Mouse (Mus musculus) limb, embryonic 10.5 days (tissue): ENCODE data around the gene Bend3. TPM values are rescaled to one million over a fixed set of nuclear protein-coding genes. Genes with fewer than 3 reads are reported as not detected.

Experiments used
- DNase-seq: peaks from one replicate; pipeline ENCODE4 v3.0.0-alpha.2; 2017; ENCODE audit warnings: low spot score
- H3K27ac ChIP-seq: fragments of 300-500 bp; sonication (generic); 2 replicates; pipeline ENCODE4 v1.5.1; 2016; ENCODE audit warnings: mild to moderate bottlenecking
- H3K27me3 ChIP-seq: fragments of 300-500 bp; sonication (generic); 2 replicates; pipeline ENCODE4 v1.6.1; 2016; ENCODE audit warnings: low read depth, mild to moderate bottlenecking; ENCODE audit not compliant: poor library complexity, severe bottlenecking
- H3K36me3 ChIP-seq: fragments of 300-500 bp; sonication (generic); 2 replicates; pipeline ENCODE4 v1.6.1; 2016; ENCODE audit warnings: mild to moderate bottlenecking, moderate library complexity
- H3K4me1 ChIP-seq: fragments of 300-500 bp; sonication (generic); 2 replicates; pipeline ENCODE4 v1.6.1; 2016
- H3K4me3 ChIP-seq: fragments of 300-500 bp; sonication (generic); 2 replicates; pipeline ENCODE4 v1.5.1; 2016; ENCODE audit warnings: mild to moderate bottlenecking, moderate library complexity
- H3K9me3 ChIP-seq: fragments of 300-500 bp; sonication (generic); replicated peaks from 2 replicates; pipeline ENCODE4 v1.6.1; 2016; ENCODE audit warnings: mild to moderate bottlenecking
- WGBS: fragments of 180-500 bp; shearing (Covaris S2); methylation state at CpG from one replicate; pipeline ENCODE4 v1.1.7; 2016; 5-methylcytosine and 5-hydroxymethylcytosine counted together
- polyA plus RNA-seq: library from polyadenylated mRNA; unstranded; fragments of >200 nt; fragmentation: Nextera tagmentation; extraction: Ambion mirVana; gene quantifications from 2 replicates; pipeline ENCODE4 v1.2.1, GENCODE M21; 2016

Bend3 gene
- polyA plus RNA-seq, 1 experiment from 2014 or later: 10.6 TPM

DNA sequence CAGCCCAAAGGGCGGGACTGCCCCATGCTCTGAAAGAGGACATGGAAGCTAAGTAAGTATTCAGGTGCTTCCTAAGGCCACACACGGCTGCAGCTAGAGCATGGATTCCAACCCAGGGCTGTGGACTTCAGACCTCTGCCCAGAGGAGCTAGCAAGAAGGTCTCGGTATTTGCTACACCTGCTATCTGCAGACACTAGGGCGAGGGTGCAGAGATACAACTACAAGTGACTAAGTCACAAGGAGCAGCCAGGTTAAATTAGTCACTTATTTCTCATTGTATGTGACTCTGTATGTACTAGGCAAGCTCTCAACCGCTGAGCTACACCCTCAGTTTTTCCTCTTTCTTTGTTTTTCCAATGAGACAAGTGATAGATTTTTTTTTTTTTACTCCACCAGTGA, 15.8 kb upstream of the Bend3 start:
- Histone ChIP-seq H3K4me3 (no peak overlapping the region), H3K9me3 (no peaks in the 10 kb centered on the region), H3K36me3 (no peaks in the 10 kb centered on the region), H3K27me3 (no peaks in the 10 kb centered on the region), H3K27ac (no peak overlapping the region), H3K4me1 (peaks cover 4% of the 10 kb centered on the region; the same call in 1 of the 2 replicates)
- WGBS: 91% methylated on average over 5 of the region's 5 CpGs
- no peak for DNase-seq

GRCm38 (mm10) chr10:43463227-43463626, 15.4 kb upstream of the Bend3 start:
- no peak overlapping the region for H3K4me3 ChIP-seq
- H3K36me3 ChIP-seq: no peaks in the 10 kb centered on the region
- peaks cover 5% of the 10 kb centered on the region; the same call in 1 of the 2 replicates for H3K4me1 ChIP-seq
- DNase-seq: no peak
- no peak overlapping the region for H3K27ac ChIP-seq
- 62% methylated on average over 3 of the region's 3 CpGs for WGBS
- no peaks in the 10 kb centered on the region for H3K27me3 ChIP-seq
- no peaks in the 10 kb centered on the region for H3K9me3 ChIP-seq

GRCm38 (mm10) chr10:43466223-43466622, 12.4 kb upstream of the Bend3 start:
- Histone ChIP-seq H3K9me3 (no peaks in the 10 kb centered on the region), H3K36me3 (no peaks in the 10 kb centered on the region), H3K4me1 (peaks cover 5% of the 10 kb centered on the region; the same call in 1 of the 2 replicates), H3K27ac (no peak overlapping the region), H3K27me3 (no peaks in the 10 kb centered on the region), H3K4me3 (no peak overlapping the region)
- DNase-seq: no peak
- WGBS: 94% methylated on average over 2 of the region's 2 CpGs

DNA sequence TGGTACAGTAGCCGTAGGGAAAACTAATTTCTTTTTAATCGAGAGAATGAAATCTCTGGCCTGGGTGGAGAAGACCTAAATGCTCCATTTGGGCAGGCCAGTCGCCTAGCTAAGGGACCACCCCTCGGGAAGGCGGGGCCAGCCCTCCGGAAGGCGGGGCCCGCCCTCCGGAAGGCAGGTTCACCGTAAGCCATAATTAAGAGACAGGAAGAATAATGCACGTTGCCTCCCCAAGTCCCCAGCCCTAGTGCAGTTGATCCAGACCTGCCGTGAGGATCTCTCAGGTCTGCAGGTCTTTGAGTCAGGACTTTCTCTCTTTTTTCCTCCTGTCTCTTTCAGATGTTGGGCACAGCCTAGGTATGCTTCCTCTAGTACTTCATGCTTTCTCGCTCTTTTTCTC, 11.0 kb upstream of the Bend3 start:
- H3K9me3 ChIP-seq: no peaks in the 10 kb centered on the region
- 36% methylated on average over 13 of the region's 13 CpGs for WGBS
- H3K27me3 ChIP-seq: no peaks in the 10 kb centered on the region
- no peak overlapping the region for H3K27ac ChIP-seq
- H3K36me3 ChIP-seq: no peaks in the 10 kb centered on the region
- peaks cover 5% of the 10 kb centered on the region; the same call in 1 of the 2 replicates for H3K4me1 ChIP-seq
- DNase-seq: no peak
- 0 out of 2 replicates have a peak overlapping the region, but pooled peaks have one; percentile 22 for H3K4me3 ChIP-seq

DNA sequence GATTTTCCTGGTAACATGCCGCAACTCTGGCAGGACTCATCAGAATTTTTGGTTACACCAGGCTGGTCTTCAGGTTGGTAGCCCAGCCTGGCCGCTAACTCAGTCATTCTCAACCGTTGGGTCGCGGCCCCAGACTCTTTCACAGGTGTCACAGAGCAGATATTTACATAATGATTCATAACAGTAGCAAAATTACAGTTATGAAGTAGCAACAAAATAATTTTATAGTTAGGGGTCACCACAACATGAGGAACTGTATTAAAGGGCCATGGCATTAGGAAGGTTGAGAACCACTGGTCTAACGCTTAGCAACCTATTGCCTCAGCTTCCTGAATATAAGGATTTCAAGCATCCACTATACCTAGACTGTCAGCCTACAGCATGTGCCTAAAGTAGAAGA, 10.3 kb upstream of the Bend3 start:
- 96% methylated on average over 6 of the region's 6 CpGs for WGBS
- Histone ChIP-seq H3K27ac (no peak overlapping the region), H3K4me3 (no peak overlapping the region), H3K36me3 (no peaks in the 10 kb centered on the region), H3K9me3 (no peaks in the 10 kb centered on the region), H3K27me3 (no peaks in the 10 kb centered on the region), H3K4me1 (peaks cover 5% of the 10 kb centered on the region; the same call in 1 of the 2 replicates)
- DNase-seq: no peak

- no peaks in the 10 kb centered on the region for H3K36me3 ChIP-seq
- no peak overlapping the region for H3K4me3 ChIP-seq
- no peak for DNase-seq
- H3K27me3 ChIP-seq: no peaks in the 10 kb centered on the region
- 63% methylated on average over 4 of the region's 4 CpGs for WGBS
- no peak overlapping the region for H3K27ac ChIP-seq
- peaks cover 15% of the 10 kb centered on the region for H3K4me1 ChIP-seq
- H3K9me3 ChIP-seq: no peaks in the 10 kb centered on the region
These were observed 3.3 kb upstream of the Bend3 start for GRCm38 (mm10) chr10:43475376-43475775.

- Histone ChIP-seq H3K9me3 (no peaks in the 10 kb centered on the region), H3K27me3 (no peaks in the 10 kb centered on the region), H3K27ac (peak overlapping the region; percentile 100), H3K4me3 (peak overlapping the region; percentile 88), H3K4me1 (peaks cover 35% of the 10 kb centered on the region), H3K36me3 (no peaks in the 10 kb centered on the region)
- 12% methylated on average over 9 of the region's 9 CpGs for WGBS
- DNase-seq: no peak
These were observed 1.2 kb upstream of the Bend3 start for GRCm38 (mm10) chr10:43477459-43477858.

DNA sequence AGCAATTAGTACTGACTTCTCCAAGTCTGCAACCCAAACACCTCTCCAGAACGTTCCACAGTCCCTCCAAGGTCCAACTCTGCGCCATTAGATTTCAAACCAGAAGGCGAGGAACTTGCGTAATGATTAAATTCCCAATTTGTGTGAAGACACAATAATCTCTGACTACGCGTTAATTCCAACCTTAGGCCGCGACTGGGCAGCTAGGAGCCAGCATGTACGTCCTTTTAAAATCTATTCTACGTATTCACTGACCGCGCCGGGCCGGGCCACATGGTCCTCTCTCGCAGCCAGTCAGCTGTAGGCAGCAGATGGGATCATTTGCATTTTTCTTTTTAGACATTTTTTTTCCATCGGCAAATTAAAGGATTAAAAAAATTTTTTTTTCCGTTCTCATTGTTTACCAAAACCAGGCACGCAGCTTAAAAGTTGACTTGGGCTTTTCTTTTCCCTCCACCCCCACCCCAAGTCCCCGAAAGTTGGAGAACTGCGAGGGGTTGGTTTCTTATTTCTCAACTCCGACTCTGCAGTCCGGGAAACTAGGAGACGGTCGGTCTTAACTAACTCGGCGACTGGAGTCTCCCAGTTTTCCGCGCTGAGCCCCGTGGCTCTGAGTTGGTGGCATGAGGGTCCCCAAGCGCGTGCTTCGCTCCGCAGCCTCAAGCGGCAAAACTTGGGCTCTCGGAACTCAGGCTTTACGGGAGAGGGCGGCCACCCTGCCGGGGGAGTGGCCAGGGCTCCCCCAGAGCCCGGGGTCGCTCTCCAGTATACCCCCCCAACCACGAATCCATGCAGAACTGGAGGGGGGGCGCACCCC, 558 bp upstream of the Bend3 start:
- WGBS: under 1% methylated on average over 42 of the region's 42 CpGs
- Histone ChIP-seq H3K4me3 (peak overlapping the region; percentile 88), H3K4me1 (peaks cover 41% of the 10 kb centered on the region), H3K27ac (peak overlapping the region; percentile 100), H3K27me3 (no peaks in the 10 kb centered on the region), H3K36me3 (no peaks in the 10 kb centered on the region), H3K9me3 (no peaks in the 10 kb centered on the region)
- peak; percentile 83 for DNase-seq

DNA sequence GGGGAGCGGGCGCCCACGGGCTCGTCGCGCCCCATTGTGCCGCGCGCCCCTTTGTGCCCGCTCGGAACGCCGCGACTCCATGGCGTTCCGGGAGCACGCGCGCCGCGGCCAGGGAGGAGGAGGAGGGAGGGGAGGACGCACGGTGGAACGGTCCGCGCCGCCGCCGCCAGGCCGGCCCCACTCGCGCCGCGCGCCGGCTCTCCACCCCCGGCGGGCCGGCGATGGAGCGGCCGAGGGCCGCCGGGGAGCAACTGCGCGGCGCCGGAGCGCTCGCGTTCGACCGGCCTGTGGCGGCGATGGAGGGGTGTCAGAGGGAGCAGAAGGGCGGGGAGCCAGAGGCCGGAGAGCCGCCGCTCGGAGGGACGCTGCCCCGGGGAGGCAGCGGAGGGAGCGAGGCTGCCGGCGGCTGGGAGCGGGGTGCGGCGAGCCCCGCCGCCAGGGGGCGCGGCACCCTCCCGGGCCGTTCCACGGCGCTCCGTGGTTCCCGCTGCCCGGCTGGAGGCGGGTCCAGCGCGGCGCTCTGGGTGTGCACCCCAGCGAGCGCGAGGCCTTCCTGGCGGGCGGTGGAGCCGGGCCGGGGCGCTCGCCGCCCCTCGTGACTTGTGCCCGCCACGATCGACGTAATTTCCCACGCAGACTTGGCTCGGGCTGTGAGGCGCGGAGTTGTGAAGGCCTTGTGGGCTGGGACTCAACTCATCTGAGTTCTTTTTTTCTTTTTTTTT, 966 bp downstream of the Bend3 start:
- Histone ChIP-seq H3K27me3 (no peaks in the 10 kb centered on the region), H3K9me3 (no peaks in the 10 kb centered on the region), H3K4me1 (peaks cover 48% of the 10 kb centered on the region), H3K27ac (peak overlapping the region; percentile 100), H3K36me3 (no peaks in the 10 kb centered on the region), H3K4me3 (peak overlapping the region; percentile 88)
- under 1% methylated on average over 93 of the region's 103 CpGs for WGBS
- DNase-seq: peak; percentile 88

- 5% methylated on average over 13 of the region's 13 CpGs for WGBS
- Histone ChIP-seq H3K4me3 (peak overlapping the region; percentile 88), H3K36me3 (peaks cover 3% of the 10 kb centered on the region; the same call in 1 of the 2 replicates), H3K4me1 (peaks cover 48% of the 10 kb centered on the region), H3K27me3 (no peaks in the 10 kb centered on the region), H3K9me3 (no peaks in the 10 kb centered on the region), H3K27ac (peak overlapping the region; percentile 100)
- DNase-seq: no peak
These were observed 1.7 kb downstream of the Bend3 start for GRCm38 (mm10) chr10:43480227-43480849.

DNA sequence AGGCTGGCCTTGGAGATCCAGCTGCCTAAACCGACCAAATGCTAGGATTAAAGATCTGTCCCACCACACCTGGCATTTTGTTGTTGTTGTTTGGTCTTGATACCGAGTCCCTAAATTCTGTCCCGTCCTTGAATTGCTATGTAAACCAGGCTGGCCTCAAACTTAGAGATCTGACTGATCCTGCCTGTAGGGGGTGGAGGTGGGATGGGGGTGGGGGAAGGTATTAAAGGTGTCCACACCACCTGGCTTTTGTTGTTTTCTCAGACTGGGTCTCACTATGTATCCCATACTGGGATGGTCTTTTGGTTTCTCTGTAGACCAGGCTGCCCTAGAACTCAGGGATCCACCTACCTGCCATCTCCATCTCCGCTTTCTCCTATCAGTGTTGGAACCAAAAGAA, 2.5 kb downstream of the Bend3 start:
- H3K4me1 ChIP-seq: peaks cover 48% of the 10 kb centered on the region
- no peaks in the 10 kb centered on the region for H3K9me3 ChIP-seq
- no peaks in the 10 kb centered on the region for H3K27me3 ChIP-seq
- 31% methylated on average over 4 of the region's 4 CpGs for whole genome bisulfite sequencing
- H3K27ac ChIP-seq: no peak overlapping the region
- DNase-seq: no peak
- H3K4me3 ChIP-seq: peak overlapping the region; percentile 88
- H3K36me3 ChIP-seq: peaks cover 8% of the 10 kb centered on the region

- Histone ChIP-seq H3K36me3 (peaks cover 12% of the 10 kb centered on the region), H3K27me3 (no peaks in the 10 kb centered on the region), H3K4me1 (peaks cover 46% of the 10 kb centered on the region), H3K9me3 (no peaks in the 10 kb centered on the region), H3K4me3 (no peak overlapping the region), H3K27ac (no peak overlapping the region)
- 92% methylated on average over 5 of the region's 5 CpGs for WGBS
- no peak for DNase-seq
These were observed 3.4 kb downstream of the Bend3 start for GRCm38 (mm10) chr10:43482021-43482420.
